Mouse (Mus musculus) neural tube, embryonic 15.5 days (tissue): Measurements from ENCODE around the gene Hmga1b. TPM values are rescaled to one million over a fixed set of nuclear protein-coding genes. Genes with fewer than 3 reads are reported as not detected.
"Not testable (repeated sequence)": the region's sequence is repeated elsewhere in the genome, so short reads cannot be mapped to it uniquely, and the experiment has no call there.

ENCODE experiments used
- ATAC-seq: fragments of 200-750 bp; cut with Nextera tagmentation; 2 replicates; pipeline ENCODE4 v1.8.0; 2017; ENCODE audit warnings: mild to moderate bottlenecking, moderate TSS enrichment, moderate library complexity; ENCODE audit not compliant: low FRiP score
- H3K27ac ChIP-seq: fragments of 300-500 bp; sonication (generic); replicated peaks from 2 replicates; pipeline ENCODE4 v1.5.1; 2015; ENCODE audit warnings: mild to moderate bottlenecking, inconsistent platforms
- H3K27me3 ChIP-seq: fragments of 300-500 bp; sonication (generic); replicated peaks from 2 replicates; pipeline ENCODE4 v1.6.1; 2015; ENCODE audit warnings: inconsistent platforms
- H3K36me3 ChIP-seq: fragments of 300-500 bp; sonication (generic); 2 replicates; pipeline ENCODE4 v1.6.1; 2015; ENCODE audit warnings: inconsistent platforms
- H3K4me1 ChIP-seq: fragments of 300-500 bp; sonication (generic); 2 replicates; pipeline ENCODE4 v1.6.1; 2015; ENCODE audit warnings: inconsistent platforms
- H3K4me2 ChIP-seq: fragments of 300-500 bp; sonication (generic); 2 replicates; pipeline ENCODE4 v1.6.1; 2015; ENCODE audit warnings: inconsistent platforms, mild to moderate bottlenecking, moderate library complexity
- H3K4me3 ChIP-seq: fragments of 300-500 bp; sonication (generic); replicated peaks from 2 replicates; pipeline ENCODE4 v1.5.1; 2015; ENCODE audit warnings: mild to moderate bottlenecking, inconsistent platforms
- H3K9ac ChIP-seq: fragments of 300-500 bp; sonication (generic); replicated peaks from 2 replicates; pipeline ENCODE4 v1.6.1; 2015; ENCODE audit warnings: mild to moderate bottlenecking, inconsistent platforms
- H3K9me3 ChIP-seq: fragments of 300-500 bp; sonication (generic); replicated peaks from 2 replicates; pipeline ENCODE4 v1.6.1; 2016; ENCODE audit warnings: inconsistent platforms
- WGBS: fragments of 180-500 bp; shearing (Covaris S2); methylation state at CpG from one replicate; pipeline ENCODE4 v1.1.7; 2015; ENCODE audit warnings: mixed read lengths; 5-methylcytosine and 5-hydroxymethylcytosine counted together
- polyA plus RNA-seq: library from polyadenylated mRNA; unstranded; fragments of >200 nt; fragmentation: Nextera tagmentation; extraction: Ambion mirVana; gene quantifications from 2 replicates; pipeline ENCODE4 v1.2.1, GENCODE M21; 2015

The Hmga1b gene
- polyA plus RNA-seq, result 2.2 and 3.1 TPM in 2 replicates

- H3K4me1 ChIP-seq, H3K9ac ChIP-seq, H3K4me3 ChIP-seq, H3K36me3 ChIP-seq, ATAC-seq, H3K27ac ChIP-seq, H3K27me3 ChIP-seq: not testable (repeated sequence)
- 0 out of 2 replicates have a peak within 1 kb of the TSS, but pooled peaks have one; percentile 17 for H3K4me2 ChIP-seq
- 20% methylated on average over 14 of the region's 14 CpGs for WGBS
- 0 out of 2 replicates have a peak, but pooled peaks cover 13% of the 10 kb centered on the region for H3K9me3 ChIP-seq
Observed at GRCm38 (mm10) chr11:120762672-120763041, at the start of gene Hmga1b. Gene Hmga1b (plus strand): TSS chr11:120762794.

- peak within 1 kb of the TSS; percentile 69 for H3K9ac ChIP-seq
- peak within 1 kb of the TSS; percentile 67 for H3K4me3 ChIP-seq
- H3K4me2 ChIP-seq, result peak within 1 kb of the TSS; percentile 100
- peaks cover 41% of the 10 kb centered on the region for H3K36me3 ChIP-seq
- H3K27ac ChIP-seq, result peak within 1 kb of the TSS; percentile 84
- ATAC-seq, result peak; percentile 97
- H3K27me3 ChIP-seq, result no peaks in the 10 kb centered on the region
- 2% methylated on average over 53 of the region's 53 CpGs for WGBS
- H3K4me1 ChIP-seq, result peaks cover 37% of the 10 kb centered on the region
- H3K9me3 ChIP-seq, result no peaks in the 10 kb centered on the region
Observed at GRCm38 (mm10) chr11:120713580-120714518, 48.7 kb upstream of the Hmga1b start, which contains the start of the genes Cenpx and Lrrc45. Gene Cenpx (minus strand): TSS chr11:120713738. Gene Lrrc45 (plus strand): TSS chr11:120713925.

- WGBS, result 63% methylated on average over 10 of the region's 10 CpGs
- no peaks in the 10 kb centered on the region for H3K27me3 ChIP-seq
- H3K27ac ChIP-seq, result peak overlapping the region; percentile 70; the same call in 1 of the 2 replicates
- H3K4me2 ChIP-seq, result peak overlapping the region; percentile 100
- H3K4me3 ChIP-seq, result peak overlapping the region; percentile 67
- peaks cover 46% of the 10 kb centered on the region for H3K36me3 ChIP-seq
- no peak for ATAC-seq
- H3K9me3 ChIP-seq, result no peaks in the 10 kb centered on the region
- H3K9ac ChIP-seq, result peak overlapping the region; percentile 69
- peaks cover 37% of the 10 kb centered on the region for H3K4me1 ChIP-seq
Observed at GRCm38 (mm10) chr11:120714546-120714945, 48.0 kb upstream of the Hmga1b start.

- Histone ChIP-seq H3K36me3 (peaks cover 42% of the 10 kb centered on the region), H3K4me3 (no peak overlapping the region), H3K9me3 (no peaks in the 10 kb centered on the region), H3K27ac (no peak overlapping the region), H3K4me1 (peaks cover 42% of the 10 kb centered on the region), H3K27me3 (no peaks in the 10 kb centered on the region), H3K4me2 (peak overlapping the region; percentile 100), H3K9ac (peak overlapping the region; percentile 69)
- no peak for ATAC-seq
- WGBS, result 90% methylated on average over 9 of the region's 9 CpGs
Observed at GRCm38 (mm10) chr11:120715131-120715530, 47.5 kb upstream of the Hmga1b start.

DNA sequence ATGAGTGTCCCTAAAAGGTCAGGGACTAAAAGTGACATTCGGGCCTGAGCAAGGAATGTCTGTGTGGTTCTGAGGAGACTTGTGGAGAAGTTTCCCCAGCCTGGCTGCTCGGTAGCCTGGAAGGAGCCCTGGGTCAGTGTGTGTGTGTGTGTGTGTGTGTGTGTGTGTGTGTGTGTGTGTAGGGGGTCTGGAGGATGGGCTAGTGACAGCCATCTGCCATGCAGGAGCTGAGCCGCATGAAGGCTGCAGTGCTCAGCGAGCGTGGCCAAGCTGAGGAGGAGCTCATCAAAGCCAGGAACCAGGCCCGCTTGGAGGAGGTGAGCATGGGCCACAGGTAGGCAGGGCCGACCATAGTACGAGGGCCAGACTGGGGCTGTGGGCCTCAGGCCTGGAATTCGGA is 43.4 kb upstream of the Hmga1b start:
- Histone ChIP-seq H3K36me3 (peaks cover 37% of the 10 kb centered on the region), H3K4me1 (peaks cover 48% of the 10 kb centered on the region), H3K4me3 (no peak overlapping the region), H3K4me2 (no peak overlapping the region), H3K27me3 (no peaks in the 10 kb centered on the region; the same call in 1 of the 2 replicates), H3K9me3 (no peaks in the 10 kb centered on the region), H3K9ac (no peak overlapping the region), H3K27ac (no peak overlapping the region)
- WGBS, result 88% methylated on average over 9 of the region's 9 CpGs
- ATAC-seq, result no peak

DNA sequence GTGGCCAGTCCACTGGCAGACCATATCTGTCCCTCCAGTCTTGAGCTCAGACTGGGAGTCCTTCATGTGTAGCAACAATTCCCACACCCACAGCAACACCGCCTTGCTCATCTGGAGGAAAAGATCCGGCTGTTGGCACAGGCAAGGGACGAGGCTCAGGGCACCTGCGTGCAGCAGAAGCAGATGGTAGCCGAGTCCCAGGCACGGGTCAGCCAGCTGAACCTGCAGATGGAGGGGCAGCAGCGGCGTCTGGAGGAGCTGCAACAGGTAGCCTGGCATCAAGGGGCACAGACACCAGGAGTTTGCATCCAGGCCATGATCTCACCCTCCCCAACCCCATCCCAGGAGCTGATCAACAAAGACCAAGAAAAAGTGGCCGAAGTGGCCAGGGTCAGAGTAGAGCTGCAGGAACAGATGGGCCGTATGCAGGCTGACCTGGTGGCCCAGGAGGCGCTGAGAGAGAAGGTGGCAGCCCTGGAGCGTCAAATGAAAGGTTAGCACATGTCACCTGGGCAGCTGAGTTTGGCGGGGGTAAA is 42.7 kb upstream of the Hmga1b start:
- H3K9ac ChIP-seq, result no peak overlapping the region
- H3K36me3 ChIP-seq, result peaks cover 38% of the 10 kb centered on the region
- no peaks in the 10 kb centered on the region for H3K9me3 ChIP-seq
- ATAC-seq, result no peak
- no peak overlapping the region for H3K27ac ChIP-seq
- H3K4me2 ChIP-seq, result peak overlapping the region; percentile 89; the same call in 1 of the 2 replicates
- H3K27me3 ChIP-seq, result no peaks in the 10 kb centered on the region; the same call in 1 of the 2 replicates
- 0 out of 2 replicates have a peak overlapping the region, but pooled peaks have one; percentile 63 for H3K4me3 ChIP-seq
- H3K4me1 ChIP-seq, result peaks cover 42% of the 10 kb centered on the region
- WGBS, result 89% methylated on average over 13 of the region's 13 CpGs

DNA sequence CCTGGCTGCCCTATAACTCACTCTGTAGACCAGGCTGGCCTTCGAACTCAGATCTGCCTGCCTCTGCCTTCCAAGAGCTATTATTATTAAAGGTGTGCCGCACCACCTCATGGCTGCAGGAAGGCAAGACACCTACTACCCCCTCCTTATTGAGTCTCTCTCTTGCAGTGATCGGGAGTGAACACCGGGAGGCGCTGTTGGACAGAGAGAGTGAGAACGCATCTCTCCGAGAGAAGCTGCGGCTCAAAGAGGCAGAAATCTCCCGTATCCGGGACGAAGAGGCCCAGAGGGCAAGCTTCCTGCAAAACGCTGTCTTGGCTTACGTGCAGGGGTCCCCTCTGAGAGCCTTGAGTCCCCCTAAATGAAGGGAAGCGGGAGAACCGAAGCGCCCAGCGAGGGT is 42.1 kb upstream of the Hmga1b start:
- 12% methylated on average over 17 of the region's 17 CpGs for WGBS

GRCm38 (mm10) chr11:120721124-120722066 is 41.2 kb upstream of the Hmga1b start, which contains the start of gene Rac3:
Gene Rac3 (plus strand): TSS chr11:120721470.
- peak; percentile 91 for ATAC-seq
- H3K9me3 ChIP-seq, result no peaks in the 10 kb centered on the region
- H3K9ac ChIP-seq, result peak within 1 kb of the TSS; percentile 76
- H3K27me3 ChIP-seq, result peaks cover 7% of the 10 kb centered on the region; the same call in 1 of the 2 replicates
- H3K4me1 ChIP-seq, result peaks cover 36% of the 10 kb centered on the region
- H3K36me3 ChIP-seq, result peaks cover 39% of the 10 kb centered on the region
- under 1% methylated on average over 84 of the region's 90 CpGs for WGBS
- H3K27ac ChIP-seq, result peak within 1 kb of the TSS; percentile 81
- H3K4me3 ChIP-seq, result peak within 1 kb of the TSS; percentile 63
- H3K4me2 ChIP-seq, result peak within 1 kb of the TSS; percentile 89

More for the DNA sequence above, 42.1 kb upstream of the Hmga1b start:
- Histone ChIP-seq H3K9ac (peak overlapping the region; percentile 76), H3K27ac (peak overlapping the region; percentile 81), H3K4me3 (peak overlapping the region; percentile 63), H3K9me3 (no peaks in the 10 kb centered on the region), H3K27me3 (no peaks in the 10 kb centered on the region; the same call in 1 of the 2 replicates), H3K36me3 (peaks cover 43% of the 10 kb centered on the region), H3K4me2 (peak overlapping the region; percentile 89), H3K4me1 (peaks cover 36% of the 10 kb centered on the region)
- peak; percentile 36 for ATAC-seq

DNA sequence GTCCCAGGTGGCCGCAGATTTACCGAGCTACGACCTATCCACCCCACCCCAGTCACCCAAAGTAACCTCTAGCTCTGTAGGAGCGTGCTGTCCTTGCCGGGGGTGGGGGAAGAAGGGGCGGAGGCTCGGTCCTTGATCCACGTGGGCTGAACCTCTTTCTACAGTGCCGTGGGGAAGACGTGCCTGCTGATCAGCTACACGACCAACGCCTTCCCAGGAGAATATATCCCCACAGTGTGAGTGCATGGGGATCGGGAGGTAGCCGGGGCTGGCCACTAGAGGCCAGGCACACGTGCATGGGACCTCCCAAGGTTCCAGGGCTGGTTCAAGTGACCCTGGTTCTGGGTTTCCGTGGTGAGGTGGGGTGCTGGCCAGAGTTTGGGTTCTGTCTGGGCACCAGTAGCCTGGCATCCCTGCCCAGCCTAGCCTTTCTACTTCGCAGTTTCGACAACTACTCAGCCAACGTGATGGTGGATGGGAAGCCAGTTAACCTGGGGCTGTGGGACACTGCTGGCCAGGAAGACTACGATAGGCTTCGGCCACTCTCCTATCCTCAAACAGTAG is 40.4 kb upstream of the Hmga1b start:
- Histone ChIP-seq H3K4me1 (peaks cover 44% of the 10 kb centered on the region), H3K27ac (peak overlapping the region; percentile 81), H3K9me3 (no peaks in the 10 kb centered on the region), H3K27me3 (peaks cover 7% of the 10 kb centered on the region; the same call in 1 of the 2 replicates), H3K4me2 (peak overlapping the region; percentile 89), H3K4me3 (peak overlapping the region; percentile 63), H3K36me3 (peaks cover 36% of the 10 kb centered on the region), H3K9ac (peak overlapping the region; percentile 76)
- WGBS, result 19% methylated on average over 21 of the region's 21 CpGs
- ATAC-seq, result peak; percentile 19

DNA sequence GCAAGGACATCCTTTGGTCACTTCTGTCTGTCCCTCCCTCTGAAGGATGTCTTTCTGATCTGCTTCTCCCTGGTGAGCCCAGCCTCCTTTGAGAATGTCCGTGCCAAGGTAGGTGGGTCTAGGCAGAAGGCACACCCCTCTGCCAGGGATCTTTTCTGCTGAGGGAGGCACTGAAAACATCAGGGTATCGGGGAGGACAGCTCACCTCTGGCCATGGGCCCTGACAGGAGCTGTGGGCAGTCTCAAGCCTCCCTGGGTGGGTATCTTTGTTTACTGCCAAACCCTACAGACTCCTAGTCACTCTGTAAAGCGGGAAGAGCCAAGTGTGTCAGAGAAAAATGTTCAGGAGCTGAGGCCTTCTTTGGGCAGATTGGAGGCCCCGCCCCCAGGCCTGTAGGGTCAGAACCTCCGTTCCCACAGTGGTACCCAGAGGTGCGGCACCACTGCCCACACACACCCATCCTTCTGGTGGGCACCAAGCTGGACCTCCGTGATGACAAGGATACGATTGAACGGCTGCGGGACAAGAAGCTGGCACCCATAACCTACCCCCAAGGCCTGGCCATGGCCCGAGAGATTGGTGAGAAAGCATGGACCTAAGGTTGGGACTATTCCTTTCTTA is 39.7 kb upstream of the Hmga1b start:
- peak overlapping the region; percentile 63 for H3K4me3 ChIP-seq
- H3K9me3 ChIP-seq, result no peaks in the 10 kb centered on the region
- no peak overlapping the region for H3K27ac ChIP-seq
- peaks cover 29% of the 10 kb centered on the region for H3K36me3 ChIP-seq
- peaks cover 7% of the 10 kb centered on the region; the same call in 1 of the 2 replicates for H3K27me3 ChIP-seq
- WGBS, result 89% methylated on average over 11 of the region's 11 CpGs
- no peak overlapping the region for H3K9ac ChIP-seq
- peak overlapping the region; percentile 89 for H3K4me2 ChIP-seq
- no peak for ATAC-seq
- H3K4me1 ChIP-seq, result peaks cover 44% of the 10 kb centered on the region
